Mouse (Mus musculus): ENCODE data around the gene Ndufs5.

Gene Ndufs5

GRCm38 (mm10) chr4:123687025-123687781 is 30.8 kb downstream of the Ndufs5 start:
- no peak for DNase-seq (ENCODE audit: low read depth, low spot score)

- DNase-seq (ENCODE audit: low read depth, low spot score): no peak
Measured at GRCm38 (mm10) chr4:123686368-123687024, 31.5 kb downstream of the Ndufs5 start.

GRCm38 (mm10) chr4:123685506-123686242 is 32.3 kb downstream of the Ndufs5 start:
- no peak for DNase-seq (ENCODE audit: low read depth, low spot score)

GRCm38 (mm10) chr4:123685046-123685445 is 33.0 kb downstream of the Ndufs5 start:
- DNase-seq (ENCODE audit: low read depth, low spot score): no peak

GRCm38 (mm10) chr4:123684260-123684659 is 33.7 kb downstream of the Ndufs5 start, which contains the start of gene Macf1:
Gene Macf1, minus strand, starts transcription at chr4:123684360.
- DNase-seq (ENCODE audit: low read depth, low spot score): no peak

- DNase-seq (ENCODE audit: low read depth, low spot score): no peak
Measured at GRCm38 (mm10) chr4:123682291-123682690, 35.7 kb downstream of the Ndufs5 start.

- peak; percentile 85 for DNase-seq (ENCODE audit: low read depth, low spot score)
Measured at GRCm38 (mm10) chr4:123680962-123681361, 37.0 kb downstream of the Ndufs5 start.

GRCm38 (mm10) chr4:123677060-123677804 is 40.8 kb downstream of the Ndufs5 start:
- no peak for DNase-seq (ENCODE audit: low read depth, low spot score)

GRCm38 (mm10) chr4:123670598-123670997 is 47.4 kb downstream of the Ndufs5 start:
- no peak for DNase-seq (ENCODE audit: low read depth, low spot score)

- DNase-seq (ENCODE audit: low read depth, low spot score): no peak
Measured at GRCm38 (mm10) chr4:123669696-123670095, 48.3 kb downstream of the Ndufs5 start.

GRCm38 (mm10) chr4:123667260-123667867 is 50.6 kb downstream of the Ndufs5 start:
- DNase-seq (ENCODE audit: low read depth, low spot score): peak; percentile 80

- DNase-seq (ENCODE audit: low read depth, low spot score): no peak
Measured at GRCm38 (mm10) chr4:123666517-123666916, 51.5 kb downstream of the Ndufs5 start.

- no peak for DNase-seq (ENCODE audit: low read depth, low spot score)
Measured at GRCm38 (mm10) chr4:123665681-123666278, 52.2 kb downstream of the Ndufs5 start.

GRCm38 (mm10) chr4:123664951-123665661 is 52.9 kb downstream of the Ndufs5 start:
- no peak for DNase-seq (ENCODE audit: low read depth, low spot score)

- no peak for DNase-seq (ENCODE audit: low read depth, low spot score)
Measured at GRCm38 (mm10) chr4:123664021-123664950, 53.7 kb downstream of the Ndufs5 start.

GRCm38 (mm10) chr4:123663688-123663965 is 54.4 kb downstream of the Ndufs5 start:
- no peak for DNase-seq (ENCODE audit: low read depth, low spot score)

- no peak for DNase-seq (ENCODE audit: low read depth, low spot score)
Measured at GRCm38 (mm10) chr4:123662914-123663687, 54.9 kb downstream of the Ndufs5 start.

Measured in telencephalon, adult 2 months (tissue).